Mouse (Mus musculus) embryo, embryonic 9.5 days (tissue): Measurements from ENCODE around the gene Dnah14.
A peak's percentile ranks its signal among the peaks of the same experiment; 100 is the strongest.
"Not testable (repeated sequence)": the region's sequence is repeated elsewhere in the genome, so short reads cannot be mapped to it uniquely, and the experiment has no call there.

Experiments
- DNase-seq: peaks from one replicate; pipeline ENCODE4 v3.0.0-alpha.2; 2017; ENCODE audit errors: extremely low spot score

The Dnah14 gene

DNA sequence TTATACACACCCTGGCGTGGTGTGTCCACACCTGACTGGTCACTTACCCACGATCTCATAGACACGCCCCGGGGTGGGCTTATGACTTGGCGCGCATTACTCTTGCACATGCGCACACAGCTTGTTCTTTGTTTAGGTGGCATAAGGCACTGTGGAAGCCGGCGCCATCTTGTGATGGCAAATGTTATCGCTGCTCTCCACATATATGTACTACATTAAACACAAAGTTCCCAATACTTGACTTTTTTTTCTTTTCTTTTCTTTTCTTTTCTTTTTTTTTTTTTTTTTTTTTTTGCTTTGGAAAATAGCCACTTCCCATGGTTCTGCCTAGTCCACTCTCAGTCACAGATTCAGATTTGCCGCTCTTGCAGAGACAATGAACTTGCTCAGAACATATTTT is 206.2 kb downstream of the Dnah14 start:
- not testable (repeated sequence) for DNase-seq

DNA sequence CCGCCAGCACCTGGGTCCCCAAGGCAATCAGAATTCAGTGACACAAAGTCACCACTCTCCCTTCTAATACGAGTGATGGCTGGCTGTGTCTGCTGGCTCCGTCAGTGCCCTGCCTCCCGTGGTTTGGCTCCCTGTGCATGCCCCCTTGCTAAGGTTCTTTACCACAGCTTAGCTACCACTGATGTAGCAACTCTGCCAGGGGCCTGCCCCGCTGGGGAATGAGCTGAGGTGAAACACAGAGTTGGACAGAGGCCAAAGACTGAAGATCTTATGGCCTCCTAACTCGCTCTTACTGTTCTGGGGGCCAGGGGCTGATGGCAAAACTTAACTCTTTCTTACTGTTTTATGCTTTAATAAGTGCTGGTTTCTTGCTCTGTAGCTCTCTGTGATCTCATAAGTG is 213.6 kb downstream of the Dnah14 start:
- DNase-seq = no peak

DNA sequence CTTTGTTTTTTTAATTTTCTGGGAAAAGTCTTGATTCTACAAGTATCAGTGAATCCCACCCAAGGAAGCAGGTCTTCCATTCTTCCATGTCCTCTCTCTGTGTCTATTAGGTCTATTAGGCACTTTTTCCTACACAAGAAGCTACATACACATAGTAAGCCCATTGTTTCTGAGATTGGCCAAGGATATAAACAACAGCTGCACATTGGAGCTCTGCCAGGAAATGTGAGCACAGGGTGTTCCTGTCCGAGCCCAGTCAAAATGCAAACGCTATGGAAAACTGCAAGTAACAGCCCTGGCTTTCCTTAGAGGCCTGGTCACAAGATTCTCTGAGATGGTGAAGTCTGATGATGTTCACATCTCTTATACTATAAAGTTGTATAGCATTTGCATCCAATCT is 217.2 kb downstream of the Dnah14 start:
- DNase-seq = no peak

DNA sequence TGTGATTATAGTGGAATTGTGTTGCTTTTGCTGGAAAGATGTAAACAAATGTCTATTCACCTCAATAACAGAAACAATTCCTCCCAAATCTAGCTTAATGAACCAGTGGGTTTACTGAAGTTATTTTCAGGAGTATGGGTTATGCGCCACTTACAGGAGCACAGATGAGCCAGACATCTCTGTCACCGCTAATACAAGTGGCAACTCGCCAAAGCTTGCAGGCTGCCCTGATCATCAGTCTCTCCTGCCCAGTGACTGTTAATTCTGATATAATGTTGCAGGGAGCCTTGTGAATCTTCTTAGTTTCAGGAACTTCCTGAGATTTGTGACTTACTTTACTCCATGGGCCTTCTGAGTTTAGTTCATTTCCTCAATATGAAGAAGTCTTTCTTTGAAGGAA is 223.6 kb downstream of the Dnah14 start:
- DNase-seq = no peak

DNA sequence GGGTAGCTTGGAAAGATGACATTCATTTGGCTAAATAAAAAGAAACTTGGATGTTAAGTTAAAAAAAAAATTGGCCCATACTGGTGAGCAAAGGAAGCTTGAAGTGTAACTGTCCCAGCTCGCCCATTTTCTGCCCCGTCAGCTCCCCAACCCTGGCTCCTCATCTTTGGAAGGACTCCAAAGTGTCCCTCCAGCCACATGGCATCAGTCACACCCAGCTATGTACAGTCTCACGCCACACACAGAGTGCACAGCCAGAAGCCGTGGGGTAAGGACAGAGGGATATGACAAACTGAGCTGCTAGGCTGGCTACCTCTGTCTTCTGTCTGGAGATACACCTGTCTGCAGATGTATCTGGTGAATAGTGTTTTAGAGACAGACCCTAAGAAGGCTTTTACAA is 224.3 kb downstream of the Dnah14 start:
- no peak for DNase-seq

DNA sequence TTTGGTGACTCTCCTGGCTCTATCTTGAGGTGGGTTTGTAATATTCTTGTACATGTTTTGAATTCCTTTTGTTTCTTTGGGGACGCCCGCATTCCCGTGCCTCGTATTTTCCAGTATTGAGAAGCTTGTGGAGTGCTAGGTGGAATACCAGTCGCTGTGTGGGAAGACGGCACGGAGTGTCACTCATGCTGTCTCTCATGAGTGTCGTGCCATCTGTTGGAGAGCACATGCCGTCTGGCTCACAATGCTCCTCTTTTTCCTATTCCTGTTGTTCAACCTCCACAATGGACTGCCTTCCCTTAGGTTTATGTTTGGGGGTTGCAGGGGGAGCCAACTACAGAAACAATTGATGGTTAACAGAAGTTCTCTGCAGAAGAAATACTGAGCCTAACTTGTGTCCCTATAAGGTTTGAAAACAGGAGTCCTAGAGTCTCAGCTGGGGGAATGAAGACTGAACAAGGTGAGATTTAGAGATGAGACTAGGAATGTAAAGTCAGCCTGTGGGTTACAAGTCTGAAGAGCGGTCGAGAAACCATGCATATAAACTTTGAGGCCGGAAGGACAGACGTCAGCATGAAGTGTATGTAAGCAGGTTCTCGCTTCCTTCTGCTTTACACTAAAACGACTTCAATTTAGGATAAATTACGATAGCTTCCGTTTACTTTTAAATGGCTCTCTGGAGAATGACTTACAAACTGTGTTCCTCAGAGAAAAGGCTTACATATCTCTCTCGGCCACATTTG is 235.3 kb downstream of the Dnah14 start:
- no peak for DNase-seq

DNA sequence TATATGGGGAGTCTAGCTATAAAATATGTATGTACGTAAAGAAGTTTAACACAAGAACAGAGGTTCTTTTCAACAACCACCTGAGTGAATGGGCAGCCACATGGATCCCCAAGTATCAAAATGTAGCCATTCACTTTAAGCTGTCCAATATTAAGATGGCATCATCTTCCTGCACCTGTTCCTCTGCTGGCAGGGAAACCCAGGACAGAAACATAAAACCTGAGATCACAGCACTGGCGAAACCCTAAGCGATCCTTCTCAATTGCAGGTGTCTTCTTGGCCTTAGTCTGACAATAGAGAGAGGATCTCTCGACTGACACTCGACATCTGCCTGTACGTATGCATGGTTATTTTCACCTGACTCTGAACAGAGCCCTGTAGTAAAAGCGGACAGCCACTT is 250.4 kb downstream of the Dnah14 start:
- no peak for DNase-seq

DNA sequence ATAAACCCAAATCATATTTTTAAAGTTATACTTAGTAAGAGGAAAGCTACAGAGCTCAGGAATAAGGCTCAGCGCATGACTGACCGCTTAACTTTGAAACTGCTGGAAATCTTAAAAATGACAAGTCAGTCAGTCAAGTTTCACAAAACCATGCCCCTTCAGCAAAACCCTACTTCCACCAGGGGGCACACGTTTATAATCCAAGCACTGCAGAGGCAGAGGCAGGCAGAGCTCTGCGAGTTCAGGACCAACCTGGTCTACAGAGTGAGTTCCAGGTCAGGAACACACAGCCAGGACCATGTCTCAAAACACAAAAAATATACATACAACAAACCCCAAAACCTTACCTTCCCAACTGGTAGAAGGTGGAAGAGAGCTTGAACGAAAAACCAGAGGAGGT is 252.0 kb downstream of the Dnah14 start:
- no peak for DNase-seq

DNA sequence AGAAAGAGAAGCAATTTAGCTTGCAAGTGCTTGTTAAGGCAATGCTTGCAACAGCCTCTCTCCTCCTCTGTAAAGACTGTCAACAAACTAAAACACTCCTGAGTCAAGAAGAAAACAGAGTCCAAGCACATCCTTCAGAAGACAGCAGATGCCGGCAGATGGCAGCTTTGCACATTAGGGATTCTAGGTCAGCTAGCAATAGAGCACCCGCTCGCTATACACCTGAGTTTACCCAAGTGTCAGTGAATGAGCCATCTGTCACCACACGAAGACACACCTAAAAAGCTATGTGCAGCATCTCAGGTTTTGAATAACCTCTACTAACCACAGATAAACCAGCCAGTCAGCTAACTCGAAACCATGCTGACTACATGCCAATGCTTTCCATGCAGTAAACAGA is 256.4 kb downstream of the Dnah14 start:
- DNase-seq = no peak

DNA sequence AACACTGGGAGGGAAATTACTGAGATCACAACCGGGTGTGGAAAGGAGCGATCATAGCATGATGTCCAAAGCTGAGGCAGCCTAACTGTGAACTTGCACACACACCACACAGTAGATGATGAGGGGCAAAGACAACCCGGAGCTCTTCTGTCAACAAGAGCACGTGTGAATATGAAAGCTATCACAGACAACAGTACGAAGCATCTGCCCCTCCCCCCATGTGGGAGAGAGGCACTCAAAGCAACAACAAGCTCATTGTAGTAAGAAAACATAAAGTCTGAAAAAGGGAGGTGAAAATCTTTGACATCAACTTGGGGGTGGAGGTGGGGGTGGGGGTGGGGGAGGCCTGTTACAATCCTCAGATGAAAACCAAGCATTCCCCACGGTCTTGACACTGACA is 256.8 kb downstream of the Dnah14 start:
- no peak for DNase-seq

DNA sequence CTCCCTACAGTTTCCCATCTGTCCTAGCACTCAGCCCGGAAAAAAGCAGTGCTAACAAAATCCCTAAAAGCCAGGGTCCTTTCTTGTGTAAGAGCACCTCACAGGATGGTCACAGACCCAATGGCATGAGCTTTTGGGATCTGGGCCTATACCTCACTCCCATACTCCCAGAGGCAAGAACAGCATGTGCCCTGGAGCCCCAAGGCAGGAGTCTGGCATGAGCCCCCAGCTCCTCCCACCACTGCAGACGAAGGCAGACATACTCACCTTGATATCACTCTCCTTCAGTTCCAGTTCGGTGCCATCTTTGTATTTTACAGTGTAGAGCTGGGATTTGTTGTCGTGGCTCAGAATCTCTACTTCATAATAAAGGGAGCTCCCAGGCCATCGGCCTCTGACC is 261.8 kb downstream of the Dnah14 start:
- no peak for DNase-seq

DNA sequence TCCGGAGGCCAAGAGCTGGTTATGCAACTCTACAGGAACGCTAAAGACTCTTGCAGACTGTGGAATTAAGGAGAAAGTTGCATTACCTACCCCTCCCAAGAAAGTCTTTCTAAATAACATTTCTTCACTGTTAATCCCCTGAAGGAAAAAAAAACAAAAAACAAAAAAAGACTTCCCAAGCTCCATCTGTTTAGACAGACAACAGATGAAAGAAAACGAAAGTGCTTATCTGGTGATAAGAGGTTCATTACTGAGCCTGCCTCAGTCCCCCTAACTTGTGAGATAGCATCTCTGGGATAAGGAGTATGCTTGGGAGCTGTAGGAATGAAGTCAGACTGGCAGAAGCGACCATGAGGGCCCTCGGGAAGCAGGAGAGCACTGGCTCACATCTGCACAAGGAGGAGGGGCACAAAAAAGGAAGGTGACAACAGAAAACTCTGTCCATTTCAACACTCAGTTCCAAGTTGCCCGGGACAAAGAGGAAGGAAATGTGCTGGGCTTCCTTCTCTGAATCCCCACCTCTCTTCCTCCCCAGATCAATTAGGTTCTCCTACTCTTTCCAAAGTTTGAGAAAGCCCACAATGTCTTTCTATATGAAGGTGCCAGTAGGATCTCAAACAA is 263.5 kb downstream of the Dnah14 start:
- DNase-seq = no peak

DNA sequence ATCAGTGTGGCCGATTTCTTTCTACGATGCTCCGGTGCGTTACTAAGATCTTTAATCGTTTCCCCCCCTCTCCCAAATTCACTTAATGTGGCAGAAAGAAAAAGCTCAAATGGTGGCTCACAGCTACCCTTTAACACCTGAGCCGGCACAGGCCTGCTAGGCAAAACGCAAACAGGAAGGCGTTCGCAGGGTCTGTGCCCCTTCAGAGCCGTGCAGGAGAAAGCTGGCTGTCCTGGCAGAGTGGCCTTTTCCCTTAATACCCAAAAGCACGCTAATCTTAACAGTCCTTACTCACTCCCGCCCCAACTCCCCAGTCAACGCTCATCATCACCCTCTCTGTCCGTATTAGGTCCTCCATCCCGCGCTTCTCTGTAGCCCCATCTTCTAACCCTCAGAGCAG is 265.0 kb downstream of the Dnah14 start:
- no peak for DNase-seq

DNA sequence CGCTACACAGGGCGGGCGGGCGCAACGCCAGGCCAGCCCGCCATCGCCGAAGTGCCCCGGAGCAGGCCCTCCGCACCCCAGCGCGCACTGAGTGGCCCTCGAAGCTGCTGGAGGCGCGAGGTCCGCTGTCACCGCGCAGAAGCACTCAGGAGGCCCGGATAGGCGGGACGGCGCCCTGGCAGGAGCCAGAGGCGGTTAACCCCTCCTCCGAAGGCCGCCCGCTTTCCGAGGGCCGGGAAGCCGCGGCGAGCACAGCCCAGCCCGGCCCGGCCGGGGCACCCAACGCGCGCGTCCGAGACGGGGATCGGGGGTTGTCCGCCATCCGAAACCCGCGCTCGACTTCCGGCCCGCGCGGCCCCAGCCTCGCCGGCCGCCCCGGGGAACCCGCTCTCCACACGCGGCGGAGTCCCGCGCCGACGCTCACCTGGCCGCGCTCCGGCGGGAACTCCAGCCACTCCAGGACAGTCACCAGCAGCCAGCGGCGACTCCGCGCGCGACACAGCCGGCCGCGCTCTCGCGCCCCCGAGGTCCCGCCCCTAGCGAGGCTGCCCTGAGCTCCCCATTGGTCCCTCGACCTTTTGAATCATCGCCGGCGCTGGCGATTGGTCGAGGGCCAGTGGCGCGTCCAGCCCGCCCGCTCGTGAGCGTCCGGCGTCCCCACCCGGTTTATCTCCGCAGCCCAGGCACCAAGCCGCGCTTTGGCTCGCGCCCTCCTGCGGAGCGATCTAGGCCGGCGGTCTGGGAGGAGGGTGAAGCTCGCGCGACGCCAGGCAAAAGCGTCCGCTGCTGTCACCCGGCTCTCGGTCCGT is 265.7 kb downstream of the Dnah14 start:
- DNase-seq = peak; percentile 94

DNA sequence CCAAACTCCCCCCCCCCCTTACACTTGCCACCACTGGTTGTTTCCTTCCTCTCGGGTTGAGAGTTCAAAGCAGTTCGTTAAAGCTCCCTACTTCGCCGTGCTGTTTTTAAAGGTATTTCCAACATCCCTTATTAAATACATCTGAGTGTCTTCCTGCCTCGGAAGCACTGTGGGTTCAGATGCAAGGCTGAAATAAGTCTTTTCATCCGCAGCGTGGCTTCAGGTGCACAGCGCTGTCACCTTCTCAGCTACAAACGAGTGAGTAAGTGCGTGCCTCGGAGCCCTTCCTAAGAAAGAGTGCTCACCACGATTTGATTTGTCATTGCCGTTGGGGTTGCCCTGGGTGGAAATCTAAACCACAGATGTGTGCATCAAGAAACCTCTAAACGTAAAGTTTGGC is 266.4 kb downstream of the Dnah14 start, which contains the start of gene Lbr:
Gene Lbr (minus strand): TSS at position 266 of the 400 bp plus-strand sequence.
- no peak for DNase-seq

DNA sequence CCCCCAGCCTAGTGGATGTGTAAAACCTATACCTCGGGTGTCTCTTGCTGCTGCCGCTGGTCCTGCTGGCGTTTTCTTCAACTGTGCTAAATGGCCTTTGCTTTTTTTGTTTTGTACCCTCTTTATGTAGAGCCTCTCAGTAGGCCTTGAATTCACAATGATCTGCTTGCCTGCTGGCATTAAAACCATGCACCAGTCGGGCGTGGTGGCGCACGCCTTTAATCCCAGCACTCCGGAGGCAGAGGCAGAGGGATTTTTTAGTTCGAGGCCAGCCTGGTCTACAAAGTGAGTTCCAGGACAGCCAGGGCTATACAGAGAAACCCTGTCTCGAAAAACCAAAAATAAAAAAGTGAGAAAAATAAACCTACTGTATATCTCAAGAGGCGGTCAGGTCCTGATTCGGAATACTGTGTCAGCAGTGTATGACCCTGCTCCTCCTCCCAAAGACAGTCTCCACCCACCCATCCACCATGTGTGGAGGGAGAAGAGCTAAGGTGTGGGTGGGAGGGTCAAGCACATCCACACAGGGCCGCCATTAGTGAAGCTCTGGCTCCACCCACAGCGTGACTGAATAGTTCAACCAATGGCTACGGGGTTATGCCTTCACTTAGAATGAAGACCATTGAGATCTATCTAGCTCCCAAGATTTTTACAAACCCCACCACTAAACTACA is 268.7 kb downstream of the Dnah14 start:
- no peak for DNase-seq

DNA sequence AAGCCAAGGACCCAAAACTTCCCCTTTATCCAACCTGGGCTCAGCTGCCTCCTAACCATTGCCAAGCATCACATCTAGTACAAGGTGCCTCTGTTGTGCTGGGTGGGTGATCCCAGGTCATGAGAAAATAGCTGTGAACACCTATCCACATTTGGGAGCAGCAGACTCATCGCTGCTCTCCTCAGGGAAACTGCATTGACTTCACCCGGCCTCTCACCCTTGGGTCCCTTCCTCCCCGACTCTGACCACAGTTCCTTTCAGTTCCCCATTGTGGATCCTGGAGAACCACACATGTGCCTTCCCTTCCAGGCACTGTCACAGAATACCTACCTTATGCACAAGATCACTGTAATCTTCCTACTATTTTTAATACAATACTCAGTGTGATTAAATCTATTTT is 269.4 kb downstream of the Dnah14 start:
- no peak for DNase-seq

DNA sequence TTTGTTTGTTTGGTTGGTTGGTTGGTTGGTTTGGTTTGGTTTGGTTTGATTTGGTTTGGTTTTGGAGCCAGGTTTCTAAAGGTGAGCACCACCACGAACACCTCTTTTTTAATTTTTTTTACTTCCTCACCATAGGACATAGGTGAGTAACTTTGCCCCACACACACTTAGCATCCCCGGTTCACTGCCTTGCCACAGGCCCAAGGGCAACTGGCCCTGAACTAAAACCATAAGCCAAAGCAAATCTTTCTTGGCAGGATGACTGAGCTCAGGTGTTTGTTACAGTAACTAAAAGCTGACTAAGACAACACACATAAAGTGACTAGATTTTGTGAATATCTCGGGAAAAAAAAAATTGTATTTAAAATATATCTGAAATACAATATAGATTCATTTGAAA is 271.0 kb downstream of the Dnah14 start:
- DNase-seq = no peak

DNA sequence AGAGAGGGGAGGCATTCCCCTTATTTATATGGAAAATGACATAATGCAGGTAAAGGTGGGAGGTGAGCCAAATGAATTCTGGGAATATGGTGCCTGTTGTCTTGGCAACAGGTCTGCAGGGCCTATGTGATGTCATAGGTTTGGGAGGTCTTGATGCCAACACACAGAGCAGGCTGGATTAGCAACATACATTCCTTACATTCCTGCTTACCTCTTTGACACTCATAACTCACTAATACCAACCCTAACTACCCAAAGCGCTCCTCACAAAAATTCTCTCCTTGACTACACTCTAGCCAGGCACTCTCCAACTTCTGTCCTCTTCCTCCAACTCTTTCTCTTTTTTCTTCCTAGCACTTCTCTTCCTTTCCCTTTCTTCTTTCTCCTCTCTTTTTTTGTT is 271.9 kb downstream of the Dnah14 start:
- no peak for DNase-seq

DNA sequence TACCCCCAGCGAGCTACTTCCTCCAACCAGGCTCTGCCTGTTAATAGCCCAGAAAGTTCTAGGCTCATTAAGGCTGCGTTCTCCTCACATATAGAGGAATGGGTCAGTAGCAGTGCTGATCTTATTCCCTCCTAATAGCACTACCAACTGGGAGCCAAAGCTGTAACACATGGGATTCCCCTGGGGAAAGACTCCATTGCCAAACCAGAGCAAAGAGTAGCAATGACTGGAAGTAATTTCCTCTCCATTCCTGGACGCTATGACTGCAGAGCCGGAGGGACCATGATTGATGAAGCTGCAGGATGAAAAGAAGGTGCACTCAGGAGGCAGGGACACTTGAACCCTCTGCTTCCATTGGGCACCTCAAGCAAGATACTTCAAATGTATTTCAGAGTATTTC is 274.1 kb downstream of the Dnah14 start:
- no peak for DNase-seq

DNA sequence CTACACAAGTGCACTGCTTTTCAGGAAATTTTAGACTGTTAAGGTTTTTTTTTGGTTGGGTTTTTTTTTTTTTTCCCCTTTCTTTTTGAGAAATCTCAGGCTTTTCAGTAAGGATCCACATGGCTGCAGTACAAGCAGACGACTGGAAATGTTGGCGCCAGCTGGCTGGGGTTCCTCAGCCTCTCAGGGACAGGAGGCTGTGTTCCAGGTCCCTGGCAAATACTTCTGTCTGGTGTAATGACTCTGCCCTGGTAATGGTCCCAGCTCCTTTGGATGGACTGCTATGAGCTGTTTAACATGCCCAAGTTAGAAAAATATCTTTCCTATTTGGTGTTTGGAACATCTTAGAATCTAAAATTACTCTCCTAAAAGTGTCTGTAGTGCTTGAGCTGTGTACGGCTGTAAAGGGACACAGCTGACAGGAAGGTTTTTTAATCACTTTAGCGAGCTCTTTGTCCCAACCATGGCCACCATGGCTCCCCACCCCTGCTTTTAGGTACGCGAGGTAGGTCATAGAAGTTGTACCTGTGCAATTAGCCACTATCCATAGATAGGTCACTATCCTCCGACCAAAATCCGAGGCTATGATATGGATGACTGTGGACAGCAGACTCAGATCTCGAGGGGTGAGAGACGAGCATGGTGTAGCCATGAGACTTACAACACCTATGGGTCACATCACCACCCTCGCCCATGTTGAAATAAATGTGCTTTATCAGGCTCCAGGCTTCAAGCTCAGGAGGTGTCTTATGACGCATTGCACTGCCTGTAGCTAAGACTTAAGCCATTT is 275.4 kb downstream of the Dnah14 start:
- DNase-seq = no peak

DNA sequence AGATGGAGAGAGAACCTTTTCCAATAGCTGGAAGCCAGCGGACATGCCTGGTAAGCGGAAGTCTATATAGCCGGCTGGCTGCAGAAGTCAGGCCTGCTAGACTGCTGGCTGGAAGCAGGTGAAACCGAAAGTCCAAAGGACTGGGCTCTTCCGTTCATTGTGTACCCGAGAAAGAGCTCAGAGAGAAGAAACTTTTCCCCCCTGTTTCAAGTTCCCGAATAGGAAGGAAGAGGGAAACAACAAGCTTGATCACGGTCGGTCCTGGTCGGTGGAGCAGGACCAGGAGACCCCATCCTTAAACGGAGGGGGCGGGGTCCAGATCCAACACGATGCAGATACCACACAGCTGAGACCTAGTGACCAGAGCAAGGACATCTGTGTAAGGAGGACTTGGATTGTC is 276.1 kb downstream of the Dnah14 start:
- no peak for DNase-seq
